Mouse (Mus musculus) liver, embryonic 12.5 days (tissue): Measurements from ENCODE around the gene Dst. TPM values are rescaled to one million over a fixed set of nuclear protein-coding genes. Genes with fewer than 3 reads are reported as not detected.

Experiments used
- ATAC-seq: fragments of 200-750 bp; cut with Nextera tagmentation; 2 replicates; pipeline ENCODE4 v1.8.0; 2017; ENCODE audit warnings: moderate number of reproducible peaks, mild to moderate bottlenecking, moderate library complexity
- H3K27ac ChIP-seq: fragments of 300-500 bp; sonication (generic); 2 replicates; pipeline ENCODE4 v1.5.1; 2016; ENCODE audit warnings: mild to moderate bottlenecking
- H3K27me3 ChIP-seq: fragments of 300-500 bp; sonication (generic); replicated peaks from 2 replicates; pipeline ENCODE4 v1.6.1; 2016; ENCODE audit warnings: mild to moderate bottlenecking, moderate library complexity
- H3K36me3 ChIP-seq: fragments of 300-500 bp; sonication (generic); 2 replicates; pipeline ENCODE4 v1.6.1; 2016; ENCODE audit warnings: mild to moderate bottlenecking, moderate library complexity
- H3K4me1 ChIP-seq: fragments of 300-500 bp; sonication (generic); 2 replicates; pipeline ENCODE4 v1.6.1; 2016
- H3K4me2 ChIP-seq: fragments of 300-500 bp; sonication (generic); 2 replicates; pipeline ENCODE4 v1.6.1; 2016; ENCODE audit warnings: mild to moderate bottlenecking, moderate library complexity
- H3K4me3 ChIP-seq: fragments of 300-500 bp; sonication (generic); 2 replicates; pipeline ENCODE4 v1.5.1; 2016; ENCODE audit warnings: mild to moderate bottlenecking, moderate library complexity
- H3K9ac ChIP-seq: fragments of 300-500 bp; sonication (generic); 2 replicates; pipeline ENCODE4 v1.6.1; 2016; ENCODE audit warnings: mild to moderate bottlenecking, moderate library complexity
- H3K9me3 ChIP-seq: fragments of 300-500 bp; sonication (generic); replicated peaks from 2 replicates; pipeline ENCODE4 v1.6.1; 2016; ENCODE audit warnings: mild to moderate bottlenecking, moderate library complexity
- WGBS: fragments of 180-500 bp; shearing (Covaris S2); methylation state at CpG from one replicate; pipeline ENCODE4 v1.1.7; 2016; ENCODE audit not compliant: insufficient replicate concordance; 5-methylcytosine and 5-hydroxymethylcytosine counted together
- polyA plus RNA-seq: library from polyadenylated mRNA; unstranded; fragments of >200 nt; fragmentation: Nextera tagmentation; extraction: Ambion mirVana; gene quantifications from 2 replicates; pipeline ENCODE4 v1.2.1, GENCODE M21; 2016

Gene Dst
- polyA plus RNA-seq, 1 experiment from 2014 or later = 5.4 TPM

DNA sequence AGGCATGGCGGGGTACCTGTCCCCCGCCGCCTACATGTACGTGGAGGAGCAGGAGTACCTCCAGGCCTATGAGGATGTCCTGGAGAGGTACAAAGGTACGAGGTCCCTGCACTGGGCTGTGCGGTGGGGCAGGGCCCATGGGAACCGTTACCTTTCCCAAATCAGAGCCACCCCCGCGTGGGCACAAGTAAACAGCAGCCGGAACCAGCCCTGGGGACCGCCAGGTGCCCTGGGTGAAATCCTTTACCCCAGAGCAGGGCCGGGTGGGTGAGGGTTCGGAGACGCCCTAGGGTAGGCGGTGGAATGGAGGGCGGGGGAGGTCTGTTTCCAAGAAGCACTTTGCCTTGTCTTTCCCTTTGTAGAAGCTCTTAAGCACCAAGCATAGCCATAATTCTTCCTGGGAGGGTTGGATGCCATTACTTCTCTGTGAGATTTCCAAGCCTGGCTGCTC lies 103.8 kb downstream of the Dst start:
- H3K36me3 ChIP-seq = no peaks in the 10 kb centered on the region
- ATAC-seq = no peak
- peak overlapping the region; percentile 59 for H3K4me3 ChIP-seq
- H3K9ac ChIP-seq = peak overlapping the region; percentile 57; the same call in 1 of the 2 replicates
- WGBS = 7% methylated on average over 16 of the region's 16 CpGs
- peaks cover 30% of the 10 kb centered on the region for H3K27me3 ChIP-seq
- peak overlapping the region; percentile 84 for H3K4me2 ChIP-seq
- H3K27ac ChIP-seq = no peak overlapping the region
- H3K9me3 ChIP-seq = no peaks in the 10 kb centered on the region
- peaks cover 10% of the 10 kb centered on the region for H3K4me1 ChIP-seq

DNA sequence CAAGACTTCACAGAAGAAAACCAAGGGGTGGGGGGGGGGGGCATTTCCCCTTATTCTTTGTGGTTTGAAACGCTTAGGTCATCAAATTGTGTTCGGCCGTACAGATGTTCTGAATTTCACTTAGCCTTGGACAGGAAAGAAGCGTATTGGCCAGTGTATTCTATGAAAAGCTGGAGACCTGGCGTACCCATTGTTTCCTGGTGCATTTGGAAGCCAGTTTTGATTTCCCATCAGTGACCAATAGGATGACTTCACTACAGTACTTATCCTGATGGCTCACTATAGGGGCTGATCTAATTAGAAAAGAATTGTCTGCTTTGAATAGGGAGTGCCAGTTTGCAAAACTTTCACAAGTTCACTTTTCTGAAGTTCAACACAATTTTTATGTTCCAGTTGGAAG lies 105.5 kb downstream of the Dst start:
- H3K27ac ChIP-seq = no peak overlapping the region
- peaks cover 24% of the 10 kb centered on the region for H3K27me3 ChIP-seq
- H3K36me3 ChIP-seq = no peaks in the 10 kb centered on the region
- no peak overlapping the region for H3K4me2 ChIP-seq
- ATAC-seq = no peak
- H3K4me1 ChIP-seq = peaks cover 10% of the 10 kb centered on the region
- no peak overlapping the region for H3K9ac ChIP-seq
- WGBS = 47% methylated on average over 5 of the region's 5 CpGs
- H3K9me3 ChIP-seq = no peaks in the 10 kb centered on the region
- H3K4me3 ChIP-seq = no peak overlapping the region

DNA sequence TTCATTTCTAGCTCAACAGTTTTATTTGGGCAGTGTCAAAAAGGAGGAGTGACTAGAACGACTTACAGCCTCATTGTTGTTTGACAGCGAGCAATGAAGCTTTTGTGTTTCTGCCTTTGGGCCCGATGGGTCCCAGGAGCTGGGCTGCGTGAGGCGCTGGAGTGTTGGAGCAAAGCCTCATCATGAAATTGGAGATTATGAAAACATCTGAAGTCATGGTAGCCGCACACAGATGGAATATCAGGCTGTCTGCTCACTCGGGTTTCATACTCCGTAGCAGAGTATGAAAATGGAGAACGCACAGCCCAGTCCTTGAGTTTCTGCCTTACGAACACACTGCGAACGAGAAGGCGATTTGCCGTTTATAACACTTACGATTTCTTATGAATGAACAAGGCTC lies 108.8 kb downstream of the Dst start:
- H3K9me3 ChIP-seq = no peaks in the 10 kb centered on the region
- ATAC-seq = no peak
- H3K4me2 ChIP-seq = no peak overlapping the region
- no peak overlapping the region for H3K9ac ChIP-seq
- no peak overlapping the region for H3K4me3 ChIP-seq
- peaks cover 1% of the 10 kb centered on the region; the same call in 1 of the 2 replicates for H3K4me1 ChIP-seq
- 79% methylated on average over 15 of the region's 15 CpGs for WGBS
- H3K36me3 ChIP-seq = no peaks in the 10 kb centered on the region
- H3K27ac ChIP-seq = no peak overlapping the region
- H3K27me3 ChIP-seq = peaks cover 4% of the 10 kb centered on the region

DNA sequence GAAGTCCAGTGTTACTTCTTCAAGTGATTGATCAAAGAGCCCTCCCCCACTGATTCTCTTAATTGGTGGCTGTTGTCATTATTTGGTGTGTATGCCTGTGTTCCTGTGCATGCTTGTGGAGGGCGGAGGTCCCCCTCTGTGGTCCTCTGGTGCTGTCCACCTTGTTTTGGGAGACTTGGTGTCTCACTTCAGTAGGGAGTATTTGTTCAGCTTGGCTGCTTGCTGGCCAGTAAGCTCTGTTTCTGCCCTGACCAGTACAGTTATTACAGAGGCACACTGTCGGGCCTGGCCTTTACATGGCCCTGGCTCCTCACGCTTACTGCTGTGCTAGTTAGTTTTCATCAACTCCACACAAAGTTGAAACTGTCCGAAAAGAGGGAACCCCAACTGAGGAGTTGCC lies 109.3 kb downstream of the Dst start:
- ATAC-seq = no peak

DNA sequence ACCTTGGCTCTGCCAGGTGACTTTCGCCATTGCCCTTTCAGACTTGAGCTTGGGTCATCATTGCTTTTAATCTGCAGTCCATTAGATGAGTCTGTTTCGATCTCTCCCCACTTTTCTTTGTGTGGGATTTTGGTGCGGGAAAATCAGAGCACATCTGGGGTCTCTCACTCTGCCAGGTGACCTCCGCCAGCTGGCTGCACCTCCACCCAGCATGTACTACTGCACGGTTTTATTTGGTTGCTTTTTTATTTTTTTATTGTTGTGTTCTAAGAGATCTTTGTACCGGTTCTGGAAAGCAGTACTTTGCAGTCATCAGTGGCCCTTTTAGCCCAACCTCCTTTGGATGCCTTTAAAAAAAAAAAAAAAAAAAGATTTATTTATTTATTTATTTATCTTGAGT lies 112.6 kb downstream of the Dst start:
- no peaks in the 10 kb centered on the region for H3K36me3 ChIP-seq
- no peak overlapping the region for H3K27ac ChIP-seq
- no peak overlapping the region for H3K4me2 ChIP-seq
- H3K4me1 ChIP-seq = no peaks in the 10 kb centered on the region
- H3K27me3 ChIP-seq = no peaks in the 10 kb centered on the region
- WGBS = 82% methylated on average over 6 of the region's 6 CpGs
- ATAC-seq = no peak
- H3K4me3 ChIP-seq = no peak overlapping the region
- H3K9ac ChIP-seq = no peak overlapping the region
- no peaks in the 10 kb centered on the region for H3K9me3 ChIP-seq

More for the DNA sequence above, 109.3 kb downstream of the Dst start:
- no peaks in the 10 kb centered on the region for H3K9me3 ChIP-seq
- 76% methylated on average over 4 of the region's 4 CpGs for whole genome bisulfite sequencing
- H3K4me3 ChIP-seq = no peak overlapping the region
- H3K4me2 ChIP-seq = no peak overlapping the region
- H3K9ac ChIP-seq = no peak overlapping the region
- H3K27ac ChIP-seq = no peak overlapping the region
- no peaks in the 10 kb centered on the region for H3K36me3 ChIP-seq
- H3K27me3 ChIP-seq = no peaks in the 10 kb centered on the region
- H3K4me1 ChIP-seq = no peaks in the 10 kb centered on the region

DNA sequence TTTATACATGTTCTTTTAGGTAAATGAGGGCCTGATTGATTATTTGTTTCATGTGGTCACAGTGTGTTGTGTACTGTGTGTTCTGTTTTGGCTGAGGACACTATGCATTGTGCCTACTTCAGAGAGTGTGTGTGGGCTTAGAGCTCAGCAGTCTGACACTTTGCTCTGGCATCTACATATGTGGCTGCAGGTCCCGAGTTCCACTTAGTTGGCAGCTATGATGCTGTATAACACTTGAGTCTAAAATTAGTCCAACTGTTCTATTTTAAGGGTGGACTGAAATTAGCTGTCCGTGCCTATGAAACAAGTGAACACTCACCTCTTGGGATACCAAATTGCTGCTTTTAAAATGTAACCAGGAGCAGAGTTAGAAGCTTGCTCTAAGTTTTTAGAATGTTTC lies 113.5 kb downstream of the Dst start:
- 36% methylated on average over 2 of the region's 2 CpGs for WGBS
- no peak overlapping the region for H3K4me2 ChIP-seq
- no peaks in the 10 kb centered on the region for H3K36me3 ChIP-seq
- no peak for ATAC-seq
- H3K4me3 ChIP-seq = no peak overlapping the region
- H3K27me3 ChIP-seq = no peaks in the 10 kb centered on the region
- H3K9ac ChIP-seq = no peak overlapping the region
- no peaks in the 10 kb centered on the region for H3K9me3 ChIP-seq
- H3K27ac ChIP-seq = no peak overlapping the region
- no peaks in the 10 kb centered on the region for H3K4me1 ChIP-seq

DNA sequence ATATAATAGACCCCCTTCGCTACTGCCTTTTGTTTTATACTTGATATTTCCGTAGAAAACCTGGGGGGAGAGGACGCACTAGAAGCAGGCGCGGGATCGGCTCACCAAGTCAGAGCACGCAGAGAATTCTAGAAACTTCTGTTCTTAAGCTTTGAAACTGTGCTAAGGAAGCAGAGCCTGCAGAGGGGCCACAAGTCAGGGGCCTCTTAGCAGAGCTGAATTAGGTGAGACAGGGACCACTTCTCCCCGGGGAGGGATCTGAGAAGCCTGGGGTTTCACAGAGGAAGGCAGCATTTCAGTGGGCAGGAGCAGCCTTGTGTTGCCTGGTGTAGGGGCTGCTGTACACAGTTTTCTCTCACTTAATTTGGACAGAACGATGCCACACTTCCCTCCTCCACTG lies 115.1 kb downstream of the Dst start:
- H3K27me3 ChIP-seq = no peaks in the 10 kb centered on the region
- no peak overlapping the region for H3K9ac ChIP-seq
- H3K4me3 ChIP-seq = no peak overlapping the region
- no peak overlapping the region for H3K27ac ChIP-seq
- H3K4me2 ChIP-seq = no peak overlapping the region
- ATAC-seq = no peak
- WGBS = 73% methylated on average over 9 of the region's 9 CpGs
- no peaks in the 10 kb centered on the region for H3K4me1 ChIP-seq
- H3K36me3 ChIP-seq = no peaks in the 10 kb centered on the region
- no peaks in the 10 kb centered on the region for H3K9me3 ChIP-seq

DNA sequence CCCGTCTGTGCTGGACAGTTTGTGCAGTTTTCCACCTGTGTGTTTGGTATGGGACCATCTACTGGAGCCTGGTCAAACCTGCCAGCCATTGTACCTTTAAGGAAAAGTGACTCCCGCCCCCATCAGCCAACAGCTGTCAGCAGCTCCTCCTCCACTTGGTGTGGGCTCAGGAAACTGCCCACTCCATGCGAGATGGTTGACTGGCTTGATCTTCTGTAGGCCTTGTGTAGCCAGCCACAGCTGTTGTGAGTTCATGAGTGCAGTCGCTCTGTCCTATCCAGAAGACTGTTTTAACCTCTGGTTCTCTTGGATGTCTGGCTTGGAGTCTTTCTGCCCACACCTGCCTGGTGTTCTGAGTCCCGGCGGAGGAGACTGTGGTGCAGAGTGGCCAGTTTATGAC lies 117.9 kb downstream of the Dst start:
- no peak overlapping the region for H3K27ac ChIP-seq
- no peak overlapping the region for H3K9ac ChIP-seq
- ATAC-seq = no peak
- H3K9me3 ChIP-seq = no peaks in the 10 kb centered on the region
- no peaks in the 10 kb centered on the region for H3K4me1 ChIP-seq
- 66% methylated on average over 6 of the region's 6 CpGs for WGBS
- H3K36me3 ChIP-seq = no peaks in the 10 kb centered on the region
- no peak overlapping the region for H3K4me3 ChIP-seq
- no peak overlapping the region for H3K4me2 ChIP-seq
- no peaks in the 10 kb centered on the region for H3K27me3 ChIP-seq

DNA sequence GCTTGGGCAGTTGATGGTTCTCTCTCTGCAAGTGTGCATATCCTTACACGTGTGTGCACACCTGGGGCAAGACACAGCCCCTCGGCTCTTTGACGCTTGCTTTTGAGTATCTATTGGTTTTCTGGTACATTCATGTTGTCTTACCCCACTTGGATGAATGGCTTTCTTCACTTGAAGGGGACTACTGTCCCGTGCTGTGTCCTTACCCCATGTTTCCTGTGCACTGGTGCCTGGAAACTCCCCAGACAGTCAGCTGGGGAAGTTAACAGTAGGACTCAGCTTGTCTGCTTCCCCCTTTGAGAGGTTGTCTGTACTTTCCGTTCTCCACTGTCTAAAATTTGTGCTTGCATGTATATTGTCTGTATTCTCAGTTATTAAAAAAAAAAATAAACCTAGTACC lies 120.7 kb downstream of the Dst start:
- Histone ChIP-seq H3K27ac (no peak overlapping the region), H3K4me3 (no peak overlapping the region), H3K36me3 (no peaks in the 10 kb centered on the region), H3K27me3 (no peaks in the 10 kb centered on the region), H3K9me3 (no peaks in the 10 kb centered on the region), H3K9ac (no peak overlapping the region), H3K4me2 (no peak overlapping the region), H3K4me1 (no peaks in the 10 kb centered on the region)
- WGBS = 40% methylated on average over 5 of the region's 5 CpGs
- no peak for ATAC-seq

DNA sequence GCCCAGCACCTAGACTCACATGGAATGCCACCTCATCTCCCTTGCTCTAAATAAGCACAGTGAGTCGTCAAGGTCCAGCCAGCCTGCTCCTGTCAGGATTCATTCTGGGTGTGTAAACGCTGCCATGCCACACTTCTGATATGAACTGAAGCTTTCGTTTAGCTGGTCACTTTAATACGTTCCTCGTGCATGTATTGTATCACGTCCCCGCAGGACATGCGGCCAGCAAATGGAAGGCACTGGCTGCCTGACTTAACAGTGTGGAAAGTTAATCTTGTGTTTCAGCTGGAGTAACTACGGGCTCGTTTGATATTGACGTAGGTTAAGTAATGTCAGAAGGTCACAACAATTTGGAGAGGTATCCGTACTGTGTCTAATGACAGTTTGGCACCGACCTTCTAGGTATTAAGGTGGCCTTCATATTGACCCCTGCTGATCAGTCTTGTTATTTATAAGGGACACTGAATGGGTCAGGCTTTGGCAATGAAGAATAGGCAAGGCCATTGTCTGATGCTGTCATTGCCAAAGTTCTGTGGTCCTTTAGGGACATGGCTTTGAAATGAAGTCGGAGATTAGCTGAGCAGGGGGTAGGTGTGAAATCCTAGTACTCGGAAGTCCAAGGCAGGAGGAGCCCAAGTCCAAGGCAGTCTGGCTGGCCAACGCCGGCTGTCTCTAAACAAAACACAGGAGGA lies 122.5 kb downstream of the Dst start:
- no peak for ATAC-seq
- no peaks in the 10 kb centered on the region for H3K27me3 ChIP-seq
- no peak overlapping the region for H3K27ac ChIP-seq
- 75% methylated on average over 17 of the region's 17 CpGs for WGBS
- H3K36me3 ChIP-seq = no peaks in the 10 kb centered on the region
- no peaks in the 10 kb centered on the region for H3K4me1 ChIP-seq
- H3K9ac ChIP-seq = no peak overlapping the region
- no peaks in the 10 kb centered on the region for H3K9me3 ChIP-seq
- no peak overlapping the region for H3K4me3 ChIP-seq
- no peak overlapping the region for H3K4me2 ChIP-seq

DNA sequence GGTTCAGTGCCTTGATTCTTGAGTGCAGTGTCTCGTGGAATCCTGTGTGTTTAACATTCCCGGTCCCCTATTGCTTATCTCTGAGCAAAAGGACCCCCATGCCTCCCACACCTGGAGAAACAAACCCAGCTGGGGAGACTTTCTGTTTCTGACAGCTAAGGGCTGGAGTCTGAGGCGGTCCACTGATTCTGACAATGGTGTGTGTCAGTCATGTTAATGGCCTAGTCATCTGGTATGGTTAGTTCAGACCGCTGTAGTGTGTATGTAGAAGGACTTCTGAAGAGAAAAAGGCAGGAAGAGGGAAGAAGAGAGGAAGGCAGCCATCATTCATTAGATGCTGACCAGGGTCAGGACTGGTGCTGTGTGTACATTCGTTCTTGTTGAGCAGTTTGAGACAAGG lies 125.0 kb downstream of the Dst start:
- ATAC-seq = no peak
- no peak overlapping the region for H3K4me3 ChIP-seq
- H3K9ac ChIP-seq = no peak overlapping the region
- H3K27ac ChIP-seq = no peak overlapping the region
- H3K4me1 ChIP-seq = no peaks in the 10 kb centered on the region
- no peaks in the 10 kb centered on the region for H3K9me3 ChIP-seq
- no peaks in the 10 kb centered on the region for H3K36me3 ChIP-seq
- 62% methylated on average over 5 of the region's 5 CpGs for WGBS
- H3K27me3 ChIP-seq = no peaks in the 10 kb centered on the region
- H3K4me2 ChIP-seq = no peak overlapping the region

DNA sequence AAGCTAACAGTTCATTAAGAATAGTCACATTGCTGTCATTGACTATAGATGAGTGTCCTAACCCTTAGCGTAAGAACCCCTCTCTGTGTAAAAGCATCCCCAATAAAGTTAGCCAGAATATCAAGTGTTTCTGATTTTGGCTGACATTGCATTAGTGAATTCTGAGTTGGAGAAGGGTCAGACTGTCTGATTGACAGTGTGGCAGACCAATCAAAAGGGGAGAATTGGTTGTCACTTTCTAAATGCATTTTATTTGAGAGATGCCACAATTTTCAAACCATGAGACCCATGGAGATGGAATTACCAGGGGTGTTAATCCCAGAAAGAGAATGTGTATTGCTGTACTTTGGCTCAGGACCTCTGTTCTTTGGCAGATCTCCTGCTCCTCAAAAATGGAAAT lies 125.5 kb downstream of the Dst start:
- Histone ChIP-seq H3K4me3 (no peak overlapping the region), H3K27me3 (no peaks in the 10 kb centered on the region), H3K4me1 (no peaks in the 10 kb centered on the region), H3K9ac (no peak overlapping the region), H3K27ac (no peak overlapping the region), H3K9me3 (no peaks in the 10 kb centered on the region), H3K36me3 (no peaks in the 10 kb centered on the region), H3K4me2 (no peak overlapping the region)
- 79% methylated on average over 1 of the region's 1 CpGs for WGBS
- no peak for ATAC-seq

DNA sequence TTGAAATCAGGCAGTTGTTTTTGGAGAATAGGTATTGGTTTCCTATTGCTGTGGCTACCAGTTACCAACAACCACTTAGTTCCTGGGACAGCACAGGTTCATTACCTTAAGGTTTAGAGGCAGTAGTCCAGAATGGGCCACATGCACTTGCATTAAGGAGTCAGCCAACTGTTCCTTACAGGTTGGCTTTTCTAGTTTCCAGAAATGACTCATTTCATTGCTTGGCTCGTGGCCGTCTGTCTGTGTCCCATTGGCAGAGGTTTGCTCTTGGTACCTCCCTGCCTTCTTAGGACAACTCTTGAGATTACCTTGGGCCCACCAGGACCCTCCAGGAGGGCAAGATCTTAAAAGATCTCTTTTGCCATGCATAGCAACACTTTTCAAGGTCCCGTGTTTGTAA lies 125.9 kb downstream of the Dst start:
- 65% methylated on average over 3 of the region's 3 CpGs for WGBS
- no peak overlapping the region for H3K27ac ChIP-seq
- H3K36me3 ChIP-seq = no peaks in the 10 kb centered on the region
- H3K4me1 ChIP-seq = no peaks in the 10 kb centered on the region
- no peak for ATAC-seq
- H3K9me3 ChIP-seq = no peaks in the 10 kb centered on the region
- no peak overlapping the region for H3K4me3 ChIP-seq
- H3K27me3 ChIP-seq = no peaks in the 10 kb centered on the region
- no peak overlapping the region for H3K4me2 ChIP-seq
- H3K9ac ChIP-seq = no peak overlapping the region
